Mouse (Mus musculus): ENCODE results near the gene Otud1.
A peak's percentile ranks its signal among the peaks of the same experiment; 100 is the strongest.

The Otud1 gene

DNA sequence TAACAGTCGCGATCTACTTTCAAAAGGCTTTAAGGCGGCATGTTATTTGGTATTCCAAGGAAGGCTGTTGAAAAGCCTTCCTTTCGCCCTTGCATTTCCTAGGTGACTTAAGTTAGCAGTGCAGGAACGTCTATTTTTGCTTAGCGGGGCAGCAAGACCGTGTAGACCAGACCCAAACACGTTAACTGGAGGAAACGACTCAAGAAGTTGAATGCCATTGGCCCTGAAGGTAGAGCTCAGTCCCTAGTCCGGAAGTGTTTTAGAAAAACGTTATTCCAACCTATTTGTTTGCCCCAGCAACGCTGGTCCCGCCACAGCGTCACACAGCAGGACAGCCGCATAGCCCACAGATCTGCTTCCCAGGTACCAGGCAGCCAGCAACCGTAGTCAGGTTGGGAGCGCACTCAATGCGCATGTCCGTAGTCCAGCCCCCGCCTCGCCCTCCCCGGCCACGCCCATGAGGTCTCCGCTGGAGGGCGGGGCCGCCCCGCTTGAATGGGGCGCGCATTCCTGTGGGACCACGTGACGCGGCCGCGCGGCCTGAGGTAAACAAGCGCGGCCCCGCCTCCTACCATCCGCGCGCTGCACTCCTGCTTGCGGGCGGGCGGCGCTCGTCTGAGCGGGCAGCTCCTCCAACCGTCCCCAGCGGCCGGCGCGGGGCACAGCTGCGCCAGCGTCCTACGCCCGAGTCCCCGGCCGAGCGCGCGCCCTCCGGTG lies at the start of gene Otud1:
TSS of gene Otud1 (plus strand) at position 595 of the 717 bp plus-strand sequence.
- peak; percentile 92 for DNase-seq (ENCODE audit: low read depth, low spot score)

DNA sequence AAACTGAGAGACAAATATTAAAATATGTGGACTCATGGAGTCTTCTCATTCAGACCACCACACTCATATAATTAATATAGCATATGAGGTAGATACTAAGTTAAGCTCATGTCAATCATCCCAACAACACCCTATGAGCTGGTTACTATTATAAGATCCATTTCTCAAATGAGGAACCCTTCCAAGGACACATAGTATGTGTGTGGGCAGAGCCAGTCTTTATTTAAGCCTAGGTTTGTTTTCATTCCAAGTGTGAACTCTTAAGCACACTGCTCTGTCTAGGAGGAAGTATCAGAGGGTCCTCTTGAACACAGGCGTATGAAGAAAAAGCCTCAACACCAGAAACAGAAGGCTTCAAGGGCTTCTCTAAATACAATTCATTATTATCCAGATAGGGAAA lies 49.7 kb upstream of the Otud1 start:
- no peak for DNase-seq (ENCODE audit: low read depth, low spot score)

GRCm38 (mm10) chr2:19608410-19609073 lies 49.0 kb upstream of the Otud1 start:
- DNase-seq (ENCODE audit: low read depth, low spot score) = no peak

- no peak for DNase-seq (ENCODE audit: low read depth, low spot score)
Measured at GRCm38 (mm10) chr2:19622041-19622440, 35.5 kb upstream of the Otud1 start.

- peak; percentile 6 for DNase-seq (ENCODE audit: low read depth, low spot score)
Measured at GRCm38 (mm10) chr2:19627044-19627443, 30.5 kb upstream of the Otud1 start.

GRCm38 (mm10) chr2:19627920-19628608 lies 29.5 kb upstream of the Otud1 start:
- DNase-seq (ENCODE audit: low read depth, low spot score) = peak; percentile 8

GRCm38 (mm10) chr2:19630544-19630943 lies 27.0 kb upstream of the Otud1 start:
- DNase-seq (ENCODE audit: low read depth, low spot score) = no peak

- no peak for DNase-seq (ENCODE audit: low read depth, low spot score)
Measured at GRCm38 (mm10) chr2:19633406-19633920, 24.1 kb upstream of the Otud1 start.

GRCm38 (mm10) chr2:19645182-19645581 lies 12.4 kb upstream of the Otud1 start:
- no peak for DNase-seq (ENCODE audit: low read depth, low spot score)

- DNase-seq (ENCODE audit: low read depth, low spot score) = no peak
Measured at GRCm38 (mm10) chr2:19646144-19646543, 11.4 kb upstream of the Otud1 start.

GRCm38 (mm10) chr2:19646910-19647309 lies 10.6 kb upstream of the Otud1 start:
- DNase-seq (ENCODE audit: low read depth, low spot score) = peak; percentile 59

DNA sequence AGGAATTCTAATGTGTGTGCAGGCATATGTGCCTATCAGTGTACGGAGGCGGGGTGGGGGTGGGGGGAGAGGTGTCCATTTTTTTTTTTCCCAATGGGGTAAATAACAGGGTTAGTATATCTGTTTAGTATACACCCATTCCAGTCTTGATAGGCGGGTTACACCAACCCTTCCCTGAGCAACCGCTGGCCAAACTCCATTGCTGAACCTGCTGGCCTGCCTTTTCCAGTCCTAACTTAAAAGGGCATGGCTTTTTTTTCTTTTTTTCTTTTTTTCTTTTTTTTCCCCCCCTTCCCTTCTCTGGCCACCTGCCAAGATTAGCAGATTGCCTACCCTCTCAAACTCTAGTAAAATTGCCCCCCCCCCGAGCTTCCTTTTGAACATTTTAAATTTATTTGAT lies 1.1 kb upstream of the Otud1 start:
- DNase-seq (ENCODE audit: low read depth, low spot score) = no peak

DNA sequence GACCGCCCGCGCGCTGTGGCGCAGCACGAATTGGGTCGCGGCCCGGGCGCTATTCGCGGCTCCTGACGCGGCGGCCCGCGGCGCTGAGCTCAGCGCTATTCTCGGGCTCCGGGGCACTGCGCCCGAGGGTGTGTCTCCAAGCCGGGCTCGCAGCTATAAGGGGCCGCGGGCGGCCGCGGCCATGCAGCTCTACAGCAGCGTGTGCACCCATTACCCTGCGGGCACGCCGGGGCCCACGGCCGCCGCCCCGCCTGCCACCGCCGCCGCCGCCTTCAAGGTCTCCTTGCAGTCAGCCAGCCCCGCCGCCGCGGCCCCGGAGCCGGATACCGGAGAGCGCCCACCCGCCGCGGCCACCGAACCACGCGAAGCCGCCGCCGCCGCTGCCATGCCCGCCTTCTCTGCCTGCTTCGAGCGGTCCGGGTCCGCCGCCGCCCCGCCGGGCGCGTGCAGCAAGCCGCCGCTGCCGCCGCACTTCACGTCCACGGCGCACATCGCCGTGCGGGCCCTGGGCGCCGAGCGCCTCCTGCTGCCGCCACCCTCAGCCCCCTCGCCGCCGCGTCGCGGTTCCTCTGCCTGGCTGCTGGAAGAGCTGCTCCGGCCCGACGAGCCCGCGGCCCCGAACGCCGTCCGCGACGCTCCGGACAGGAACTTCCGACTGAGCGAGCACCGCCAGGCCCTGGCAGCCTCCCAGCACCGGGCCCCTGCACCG lies 483 bp downstream of the Otud1 start:
- no peak for DNase-seq (ENCODE audit: low read depth, low spot score)

GRCm38 (mm10) chr2:19658661-19659384 lies 1.3 kb downstream of the Otud1 start:
- DNase-seq (ENCODE audit: low read depth, low spot score) = no peak

DNA sequence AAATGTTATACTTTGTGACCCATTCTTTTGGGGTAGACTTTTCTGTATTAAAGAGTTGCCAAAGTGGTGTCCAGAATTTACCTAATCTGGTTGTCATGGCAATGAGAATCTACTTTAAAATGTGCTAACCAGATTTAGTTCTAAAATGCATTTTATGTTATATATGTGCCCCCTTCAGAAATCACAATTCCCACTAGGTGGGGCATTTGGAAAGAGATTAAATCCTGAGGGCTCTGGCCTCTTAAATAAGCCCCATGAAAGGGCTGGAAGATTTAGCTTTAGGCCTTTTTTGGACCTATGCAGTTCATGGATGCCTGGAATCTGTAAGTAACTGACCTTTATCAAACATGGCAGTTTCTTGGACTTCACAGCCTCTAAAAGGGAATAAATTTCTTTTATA lies 3.3 kb downstream of the Otud1 start:
- DNase-seq (ENCODE audit: low read depth, low spot score) = no peak

DNA sequence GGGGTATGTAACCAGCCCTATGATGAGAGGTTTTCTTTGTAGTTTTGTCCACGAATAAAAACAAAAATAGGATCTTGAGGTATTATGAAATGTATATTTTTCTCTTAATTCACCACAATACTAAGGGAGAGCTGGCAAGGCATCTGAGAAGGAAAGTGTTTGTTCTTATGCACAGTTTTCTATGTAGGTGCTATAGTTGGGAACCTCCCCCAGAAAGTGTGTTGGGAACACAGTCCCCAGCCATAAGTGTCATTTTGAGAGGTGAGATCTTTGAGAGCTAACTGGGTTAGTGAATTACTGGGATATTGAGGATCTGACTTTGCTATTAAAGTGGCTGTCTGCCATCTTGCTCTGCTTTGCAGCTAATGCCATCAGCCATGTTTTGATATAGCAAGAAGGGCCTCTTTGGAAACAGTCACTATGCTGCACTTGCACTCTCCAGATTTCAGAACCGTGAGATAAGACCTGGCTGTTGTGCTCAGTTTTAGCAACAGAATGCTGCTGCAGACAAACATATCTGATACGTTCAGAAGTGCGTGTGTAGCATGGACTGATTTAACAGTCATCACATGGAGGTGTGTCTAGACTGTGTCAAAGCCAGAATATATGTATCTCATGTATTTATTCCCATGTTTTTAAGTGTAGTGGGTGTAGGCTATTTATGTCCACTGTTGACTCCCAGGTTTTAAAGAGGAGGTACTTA lies 5.7 kb downstream of the Otud1 start:
- peak; percentile 41 for DNase-seq (ENCODE audit: low read depth, low spot score)

DNA sequence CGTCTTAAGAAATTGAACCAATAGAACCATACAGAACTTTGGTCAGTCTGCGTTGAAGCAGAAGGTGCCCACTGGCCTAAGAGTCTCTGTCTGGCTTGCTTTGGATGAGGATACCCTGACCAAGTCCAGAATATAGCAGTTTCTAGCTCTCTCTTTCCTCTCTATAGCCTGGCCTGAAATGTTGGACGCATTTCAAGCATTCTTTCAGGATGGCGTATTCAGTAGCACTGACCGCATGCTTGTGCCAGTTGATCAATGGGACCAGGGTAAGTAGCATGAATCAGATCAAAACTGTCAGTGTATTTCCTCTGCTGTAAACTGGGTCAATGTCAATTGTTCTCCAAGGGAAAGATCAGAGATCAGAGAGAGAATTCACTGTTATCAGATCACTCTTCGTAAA lies 6.6 kb downstream of the Otud1 start:
- no peak for DNase-seq (ENCODE audit: low read depth, low spot score)

GRCm38 (mm10) chr2:19664555-19665475 lies 7.3 kb downstream of the Otud1 start:
- DNase-seq (ENCODE audit: low read depth, low spot score) = no peak

DNA sequence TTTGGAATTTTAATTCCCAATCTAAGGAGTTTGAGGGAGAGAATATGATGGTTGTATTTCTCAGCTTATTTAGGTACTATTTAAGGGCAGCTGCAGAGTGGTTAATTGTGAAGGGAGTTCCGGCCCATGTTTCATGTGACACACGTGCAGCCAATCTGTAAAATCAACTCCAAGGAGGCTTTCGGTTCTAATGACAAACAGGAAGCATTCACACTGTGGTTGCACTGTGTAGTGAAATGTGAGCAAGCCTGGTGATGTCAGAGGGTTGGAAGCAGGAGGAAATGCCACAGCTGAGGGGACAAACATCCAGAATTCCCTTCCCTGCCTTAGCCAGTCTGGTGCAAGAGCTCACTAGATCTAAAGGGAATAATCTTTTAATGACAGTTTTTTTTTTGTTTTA lies 8.3 kb downstream of the Otud1 start:
- no peak for DNase-seq (ENCODE audit: low read depth, low spot score)
